18 mouse cellular contexts compared by ENCODE assay signal in genomic region chr6:128225009-128225845, GRCm38 (mm10).
DNase-seq lines count a peak whose midpoint lies in the region; ATAC-seq and TF ChIP-seq lines count a peak whose summit lies in the region.
"Had no signal": no experiment of that assay in that cellular context is flagged by ENCODE, and none has a peak within 500 bp of the region (broad histone marks: within the 10 kb centered on the region; RNA-seq: fewer than 3 reads in every experiment).

No protein-coding gene starts in this region.

- no peak for DNase-seq in heart, postnatal 36 days
- DNase-seq in ZHBTc4 (ENCODE audit: low read depth, low spot score), result peak; percentile 38
- no peak for DNase-seq in liver, postnatal 0 days
- DNase-seq in lung, postnatal 25 days (ENCODE audit: low spot score), result peak; percentile 64
- no peak for DNase-seq in limb, embryonic 10.5 days (ENCODE audit: low spot score)
- no peak for DNase-seq in spleen, adult 18-20 months
- DNase-seq in heart, postnatal 10 days, result no peak
- DNase-seq: B cell, adult 2 months; cerebellum, postnatal 36 days; gastrocnemius, postnatal 10 days; right cerebral cortex, adult 18-20 months had no signal

- no peak for TF ChIP-seq EP300 in liver, postnatal 0 days (IDR thresholded peaks at IDR 0.05; ENCODE audit: low read depth)

- H3K4me2 ChIP-seq in heart, embryonic 16.5 days (ENCODE audit: low read depth, low read length), result no peak overlapping the region
- no peak overlapping the region for H3K4me2 ChIP-seq in liver, postnatal 0 days (ENCODE audit: low read depth, low read length)
- H3K4me2 ChIP-seq: heart, embryonic 11.5 days; hindbrain, embryonic 13.5 days; limb, embryonic 15.5 days had no signal

- no peak overlapping the region for H3K4me3 ChIP-seq in heart, embryonic 16.5 days (ENCODE audit: low read length)
- no peak overlapping the region for H3K4me3 ChIP-seq in liver, postnatal 0 days (ENCODE audit: low read depth, low read length)
- no peak overlapping the region for H3K4me3 ChIP-seq in limb, embryonic 10.5 days
- H3K4me3 ChIP-seq: embryonic facial prominence, embryonic 10.5 days; erythroblast, embryonic 14.5 days; hindbrain, embryonic 13.5 days; limb, embryonic 15.5 days; midbrain, embryonic 10.5 days had no signal

- TF ChIP-seq CTCF in liver, postnatal 0 days (IDR thresholded peaks at IDR 0.05; ENCODE audit: low read depth), result no peak

- peaks cover 8% of the 10 kb centered on the region for H3K4me1 ChIP-seq in heart, embryonic 16.5 days (ENCODE audit: control insufficient read depth, insufficient read depth, low read length)
- H3K4me1 ChIP-seq in liver, postnatal 0 days (ENCODE audit: insufficient read depth), result 0 out of 2 replicates have a peak, but pooled peaks cover 3% of the 10 kb centered on the region
- peaks cover 11% of the 10 kb centered on the region; the same call in 1 of the 2 replicates for H3K4me1 ChIP-seq in limb, embryonic 10.5 days
- H3K4me1 ChIP-seq: hindbrain, embryonic 13.5 days had no signal

- H3K36me3 ChIP-seq in heart, embryonic 16.5 days (ENCODE audit: control insufficient read depth, insufficient read depth), result no peaks in the 10 kb centered on the region
- H3K36me3 ChIP-seq in liver, postnatal 0 days (replicated peaks; ENCODE audit: insufficient read depth, low read length), result no peaks in the 10 kb centered on the region
- no peaks in the 10 kb centered on the region for H3K36me3 ChIP-seq in limb, embryonic 10.5 days
- H3K36me3 ChIP-seq: embryonic facial prominence, embryonic 10.5 days; hindbrain, embryonic 13.5 days; limb, embryonic 15.5 days; midbrain, embryonic 10.5 days had no signal

- no peak for ATAC-seq in heart, embryonic 16.5 days (replicated peaks; ENCODE audit: extremely low read depth, insufficient read depth, low FRiP score)
- ATAC-seq in liver, postnatal 0 days, result peak; percentile 81

- intact Hi-C loops in heart, postnatal 36 days (cut with DNase I), result no loop called here
- intact Hi-C loops in heart, postnatal 10 days (cut with DNase I), result no loop called here

- 0 out of 2 replicates have a peak overlapping the region, but pooled peaks have one; percentile 3 for H3K9ac ChIP-seq in heart, embryonic 16.5 days (ENCODE audit: low read length)
- H3K9ac ChIP-seq in liver, postnatal 0 days (replicated peaks), result no peak overlapping the region
- H3K9ac ChIP-seq: hindbrain, embryonic 13.5 days; limb, embryonic 15.5 days had no signal

- WGBS in heart, embryonic 16.5 days, result 48% methylated on average over 4 of the region's 4 CpGs
- WGBS in liver, postnatal 0 days (ENCODE audit: insufficient replicate concordance), result 62% methylated on average over 4 of the region's 4 CpGs
- WGBS in limb, embryonic 10.5 days, result 82% methylated on average over 4 of the region's 4 CpGs

- no peak overlapping the region for H3K27ac ChIP-seq in heart, embryonic 16.5 days (ENCODE audit: low read length)
- peak overlapping the region; percentile 51; the same call in 1 of the 2 replicates for H3K27ac ChIP-seq in liver, postnatal 0 days (ENCODE audit: low read depth)
- H3K27ac ChIP-seq in limb, embryonic 10.5 days, result no peak overlapping the region
- H3K27ac ChIP-seq: embryonic facial prominence, embryonic 10.5 days; hindbrain, embryonic 13.5 days; limb, embryonic 15.5 days; midbrain, embryonic 10.5 days had no signal

- H3K27me3 ChIP-seq in heart, embryonic 16.5 days (ENCODE audit: control insufficient read depth, insufficient read depth, low read length), result no peaks in the 10 kb centered on the region
- H3K27me3 ChIP-seq in liver, postnatal 0 days (ENCODE audit: insufficient read depth, low read length), result no peaks in the 10 kb centered on the region
- no peaks in the 10 kb centered on the region for H3K27me3 ChIP-seq in limb, embryonic 10.5 days (ENCODE audit: low read depth, poor library complexity, severe bottlenecking)
- H3K27me3 ChIP-seq: hindbrain, embryonic 13.5 days; limb, embryonic 15.5 days had no signal

- H3K9me3 ChIP-seq in heart, embryonic 16.5 days (replicated peaks; ENCODE audit: control insufficient read depth, low read length), result no peaks in the 10 kb centered on the region
- no peaks in the 10 kb centered on the region for H3K9me3 ChIP-seq in liver, postnatal 0 days (ENCODE audit: low read length)
- H3K9me3 ChIP-seq in limb, embryonic 10.5 days (replicated peaks), result no peaks in the 10 kb centered on the region
- H3K9me3 ChIP-seq: embryonic facial prominence, embryonic 10.5 days; hindbrain, embryonic 13.5 days; limb, embryonic 15.5 days; midbrain, embryonic 10.5 days had no signal

Comparison
In these comparisons a context has a peak if more than half of its experiments do, and no peak if none do; other contexts are left out.
1. DNase-seq: peak in ZHBTc4 (single experiment) and lung, postnatal 25 days (single experiment); none in heart, postnatal 36 days (0 of 2), liver, postnatal 0 days (single experiment), limb, embryonic 10.5 days (single experiment), spleen, adult 18-20 months (0 of 2) and heart, postnatal 10 days (0 of 2).